Mouse (Mus musculus) frontal cortex, postnatal 25 days (tissue): Measurements from ENCODE around the gene Supt6.
"Not testable (repeated sequence)": the region's sequence is repeated elsewhere in the genome, so short reads cannot be mapped to it uniquely, and the experiment has no call there.

ENCODE experiments used
- DNase-seq, 2 experiments: peaks; one replicate each; pipeline ENCODE4 v3.0.0; 2022; ENCODE audit warnings: low spot score in 2 of 2

Gene Supt6

DNA sequence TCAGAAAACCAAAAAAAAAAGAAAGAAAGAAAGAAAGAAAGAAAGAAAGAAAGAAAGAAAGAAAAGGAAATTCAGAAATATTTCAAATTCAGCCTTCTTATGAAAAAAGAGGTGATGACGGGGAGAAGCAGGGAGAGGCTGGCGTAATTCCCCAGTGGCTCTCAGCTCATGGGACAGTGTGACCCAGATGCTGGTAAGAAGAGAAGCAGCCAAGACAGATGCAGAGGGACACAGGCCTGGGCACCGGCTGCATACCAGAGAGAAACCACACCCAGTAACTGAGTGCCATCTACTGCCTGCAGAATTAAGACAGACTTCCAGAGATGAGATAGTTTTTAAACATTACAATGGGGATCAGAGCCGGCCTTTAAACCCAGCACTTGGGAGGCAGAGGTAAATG is 22.2 kb downstream of the Supt6 start:
- no peak for DNase-seq

GRCm38 (mm10) chr11:78215709-78216317 is 30.0 kb downstream of the Supt6 start:
- DNase-seq = no peak

DNA sequence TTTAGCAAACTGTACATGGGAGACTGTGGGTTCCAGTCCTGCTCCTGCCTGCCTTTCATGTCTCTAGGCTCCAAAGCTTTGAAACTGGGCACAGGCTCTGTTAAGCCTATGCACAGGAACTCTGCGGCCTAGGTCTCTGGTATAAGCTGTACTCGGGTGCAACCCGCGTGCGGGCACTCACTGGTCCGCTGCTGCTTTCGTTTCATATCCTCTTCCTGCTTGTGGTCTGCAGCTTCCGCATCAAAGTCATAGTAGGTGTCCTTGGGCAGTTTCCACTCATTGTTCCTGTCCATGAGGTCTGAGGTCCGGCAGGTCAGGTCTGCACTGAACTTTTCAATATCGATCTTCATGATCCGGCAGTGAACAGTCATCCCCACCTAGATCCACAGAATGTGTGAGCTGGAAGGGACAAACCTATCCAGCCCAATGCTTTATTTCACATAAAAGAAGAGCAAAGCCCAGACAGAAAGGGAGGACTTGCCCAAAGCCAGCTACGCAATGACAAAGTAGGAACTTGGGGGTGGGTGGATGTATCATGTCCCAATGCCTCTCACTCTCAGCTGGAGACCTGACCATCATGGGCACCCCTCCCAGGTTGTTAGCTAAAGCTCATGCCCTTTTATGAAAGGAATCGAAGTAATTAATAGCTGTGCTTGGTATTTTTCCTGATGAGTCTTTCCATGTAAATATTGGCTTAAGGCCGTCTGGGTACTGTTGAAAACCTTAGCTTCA is 32.5 kb downstream of the Supt6 start:
- DNase-seq = no peak

GRCm38 (mm10) chr11:78211513-78211912 is 34.3 kb downstream of the Supt6 start:
- no peak for DNase-seq

- DNase-seq = no peak
Measured at GRCm38 (mm10) chr11:78210615-78211014, 35.2 kb downstream of the Supt6 start.

DNA sequence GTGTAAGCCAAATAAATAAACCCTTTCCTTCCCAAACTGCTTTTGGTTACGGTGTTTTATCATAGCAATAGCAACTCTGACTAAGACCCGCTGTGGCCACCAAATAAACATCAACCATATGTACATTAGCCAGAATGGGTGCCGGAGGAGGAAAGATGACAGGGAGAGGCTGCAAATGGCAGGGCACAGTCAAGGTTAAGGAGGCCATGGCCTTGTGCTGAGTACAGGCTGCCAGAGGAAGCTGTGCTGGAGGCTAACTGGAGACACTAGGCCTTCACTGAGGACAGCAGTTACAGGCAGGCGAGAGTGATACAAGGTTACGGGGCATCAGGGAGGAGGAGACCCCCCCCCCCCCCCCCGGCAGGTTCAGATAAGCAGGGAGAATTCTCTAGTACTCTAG is 35.9 kb downstream of the Supt6 start:
- DNase-seq = no peak

DNA sequence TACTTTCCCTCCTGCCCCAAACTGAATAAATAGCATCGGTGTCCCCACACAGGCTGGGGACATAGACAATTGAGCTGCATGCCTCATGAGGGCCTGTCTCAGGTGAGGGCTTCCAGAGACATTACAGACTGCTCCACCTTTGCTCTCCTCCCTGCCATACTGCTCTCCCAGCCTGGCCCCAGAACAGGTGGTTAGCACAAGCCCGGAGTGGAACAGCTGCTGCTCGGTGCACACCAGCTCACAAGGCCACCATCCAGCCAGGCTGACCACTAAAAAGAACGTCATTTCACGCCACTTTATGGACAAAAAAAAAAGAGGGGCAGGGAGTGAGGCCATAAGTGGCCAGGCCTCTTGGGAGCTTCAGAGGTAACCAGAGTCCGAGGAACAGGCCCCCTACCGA is 38.6 kb downstream of the Supt6 start:
- DNase-seq = no peak

- DNase-seq = no peak
Measured at GRCm38 (mm10) chr11:78205361-78206206, 40.2 kb downstream of the Supt6 start.

GRCm38 (mm10) chr11:78204287-78204686 is 41.5 kb downstream of the Supt6 start:
- DNase-seq = no peak

DNA sequence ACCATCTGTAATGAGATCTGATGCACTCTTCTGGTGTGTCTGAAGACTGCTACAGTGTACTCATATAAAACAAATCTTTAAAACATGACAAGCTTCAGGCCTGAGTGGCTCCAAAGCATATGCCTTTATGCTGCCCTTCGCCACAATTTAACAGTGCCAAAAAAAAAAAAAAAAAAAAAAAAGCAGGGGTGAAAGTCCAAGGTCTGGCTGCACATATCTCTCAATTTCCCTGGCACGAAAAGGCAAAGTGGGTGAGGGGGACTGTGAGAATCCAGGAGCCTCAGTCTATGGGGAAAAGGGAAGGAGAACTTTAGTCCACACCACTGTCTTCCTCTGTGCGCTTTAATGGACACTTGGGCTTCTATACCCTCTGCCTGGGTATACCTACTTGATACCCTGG is 43.4 kb downstream of the Supt6 start:
- DNase-seq = no peak

- no peak for DNase-seq
Measured at GRCm38 (mm10) chr11:78195101-78195863, 50.5 kb downstream of the Supt6 start.

DNA sequence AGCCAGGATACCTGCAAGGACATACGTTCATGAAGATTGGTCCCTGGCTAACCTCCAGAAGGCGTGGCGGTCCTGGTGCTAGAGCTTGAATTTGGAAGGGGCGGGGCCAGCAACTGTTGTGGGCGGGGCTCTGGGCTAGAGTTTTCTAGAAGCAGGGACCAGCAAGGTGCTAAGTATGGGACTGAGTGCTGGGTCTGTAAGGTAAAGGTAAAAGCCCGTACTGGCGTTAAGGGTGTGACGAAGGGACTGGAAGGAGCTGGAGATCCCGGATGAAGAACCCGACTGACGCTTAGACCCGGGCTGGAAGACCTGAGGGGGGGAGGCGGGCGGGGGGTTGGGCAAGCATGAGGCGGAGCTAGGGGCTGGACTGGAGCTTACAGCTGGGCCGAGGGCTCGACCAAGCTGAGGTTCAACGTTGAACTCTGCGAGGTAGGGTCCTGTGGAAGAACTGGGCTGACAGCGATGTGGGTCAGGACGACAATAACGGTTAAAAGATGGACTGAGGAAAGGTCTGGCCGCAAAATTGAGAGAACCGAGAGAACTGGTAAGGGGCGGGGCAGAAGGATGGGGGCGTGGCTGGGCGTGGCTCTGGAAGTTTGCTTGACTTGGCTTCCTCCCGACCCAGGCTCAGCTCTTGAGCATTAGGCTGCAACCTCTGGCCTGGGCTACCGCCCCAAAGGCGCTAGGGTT is 51.2 kb downstream of the Supt6 start:
- no peak for DNase-seq

GRCm38 (mm10) chr11:78193113-78193512 is 52.7 kb downstream of the Supt6 start, which contains the start of gene Proca1:
Proca1 (plus strand) TSS chr11:78193392.
- DNase-seq = no peak

DNA sequence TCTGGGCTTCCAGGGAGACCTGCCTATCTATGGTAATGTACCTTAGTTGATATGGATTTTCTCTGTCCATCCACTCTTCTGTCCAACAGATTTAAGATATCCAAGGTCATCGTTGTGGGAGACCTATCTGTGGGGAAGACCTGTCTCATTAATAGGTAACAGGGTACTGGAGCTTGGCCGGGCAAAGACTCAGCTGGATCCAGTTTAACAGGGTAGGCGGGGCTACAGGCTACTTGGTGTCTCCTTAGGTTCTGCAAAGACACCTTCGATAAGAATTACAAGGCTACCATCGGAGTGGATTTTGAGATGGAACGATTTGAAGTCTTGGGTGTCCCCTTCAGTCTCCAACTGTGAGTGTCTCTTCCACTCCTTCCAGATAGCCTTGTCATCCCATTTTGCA is 55.7 kb downstream of the Supt6 start:
- no peak for DNase-seq

DNA sequence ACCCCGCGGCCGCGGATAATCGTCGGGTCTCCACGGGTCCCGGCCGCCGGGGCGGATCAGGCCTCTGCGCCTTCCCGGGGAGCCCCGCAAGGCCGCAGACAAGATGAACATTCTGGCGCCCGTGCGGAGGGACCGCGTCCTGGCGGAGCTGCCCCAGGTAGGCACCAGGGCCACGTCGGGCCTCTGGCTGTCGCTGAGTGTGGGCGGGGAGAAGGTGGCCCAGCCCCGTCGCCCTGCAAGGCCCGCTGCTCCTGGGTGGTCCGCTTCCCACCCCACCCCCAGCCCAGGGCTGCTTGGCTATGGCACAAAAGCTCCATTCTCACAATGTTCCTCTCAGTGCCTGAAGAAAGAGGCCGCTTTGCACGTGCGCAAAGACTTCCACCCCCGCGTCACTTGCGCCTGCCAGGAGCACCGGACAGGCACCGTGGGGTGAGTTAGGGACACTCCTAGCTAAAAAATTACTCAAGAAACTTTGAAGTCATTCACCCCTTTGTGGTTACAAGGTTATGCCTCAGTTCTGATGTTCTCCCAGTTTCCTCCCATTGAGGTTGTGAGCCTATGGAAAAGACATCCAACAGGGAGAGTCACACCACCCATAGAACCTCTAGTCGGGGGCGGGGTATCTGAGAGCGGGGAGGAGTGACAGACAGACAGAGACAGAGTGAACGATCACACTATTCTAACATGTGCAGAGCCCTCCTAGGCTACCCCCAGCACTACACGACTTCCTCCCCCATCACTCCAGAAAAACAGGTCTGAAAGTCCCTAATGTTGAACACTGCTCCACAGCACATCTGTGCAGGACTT is 56.4 kb downstream of the Supt6 start:
- peak; percentile 54 to 60 for DNase-seq

DNA sequence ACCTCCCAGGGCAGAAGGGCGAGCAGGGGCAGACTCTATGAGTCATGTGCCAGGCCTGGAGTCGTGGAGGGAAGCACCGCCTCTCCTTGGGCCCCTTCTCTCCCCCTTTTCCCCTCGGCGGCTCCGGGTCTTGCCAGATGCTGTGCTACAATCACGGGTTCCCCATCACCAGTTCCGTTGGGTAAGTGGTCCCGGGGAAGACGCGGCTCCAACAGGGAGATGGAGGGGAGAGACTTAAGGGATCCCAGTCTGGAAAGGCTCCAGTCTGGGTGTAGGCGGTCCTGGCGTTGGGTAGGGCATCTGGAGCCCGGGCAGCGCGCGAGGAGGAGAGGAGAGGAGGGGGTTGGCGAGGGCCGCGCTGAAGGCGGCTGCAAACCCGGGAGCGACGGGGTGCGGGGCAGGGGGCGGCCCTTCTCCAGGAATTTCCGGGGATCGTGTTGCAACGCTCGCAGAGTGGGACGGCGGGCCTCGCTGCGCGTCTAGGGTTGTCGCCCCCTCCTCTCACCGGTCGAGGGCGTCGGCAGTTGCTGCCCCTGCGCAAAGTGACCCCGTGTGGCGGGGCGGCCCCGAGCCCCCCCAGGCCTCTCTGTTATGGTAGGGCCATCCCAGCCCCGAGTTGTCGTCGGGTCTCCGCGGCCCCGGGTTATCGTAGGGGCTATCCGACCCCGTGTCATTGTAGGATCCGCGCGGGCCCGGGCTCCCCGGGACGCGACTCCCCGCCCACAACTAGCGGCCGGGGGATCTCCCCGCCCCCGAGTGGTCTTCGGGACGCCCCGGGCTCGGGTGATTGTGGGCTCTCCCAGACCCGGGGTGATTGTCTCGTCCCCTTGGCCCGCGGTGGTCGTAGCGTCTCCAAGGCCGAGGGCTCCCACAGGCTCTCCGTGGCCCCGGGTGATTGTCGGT is 57.2 kb downstream of the Supt6 start, which contains the start of gene Rab34:
TSS of gene Rab34 (plus strand) at position 100 of the 903 bp plus-strand sequence.
- DNase-seq = peak; percentile 34 to 44

DNA sequence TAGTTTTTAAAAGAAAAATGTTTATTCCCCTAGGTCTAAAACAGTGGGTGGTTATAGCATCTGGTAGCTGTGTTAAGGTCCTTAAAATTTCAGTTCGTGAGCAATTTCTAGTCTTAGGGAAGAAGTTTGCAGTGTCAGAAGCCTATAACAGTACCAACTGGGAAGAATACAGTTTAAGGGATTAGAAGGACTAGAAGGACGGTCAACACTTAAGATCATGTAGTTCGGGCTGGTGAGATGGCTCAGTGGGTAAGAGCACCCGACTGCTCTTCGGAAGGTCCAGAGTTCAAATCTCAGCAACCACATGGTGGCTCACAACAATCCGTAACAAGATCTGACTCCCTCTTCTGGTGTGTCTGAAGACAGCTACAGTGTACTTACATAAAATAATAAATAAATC is 61.1 kb downstream of the Supt6 start:
- DNase-seq = not testable (repeated sequence)

DNA sequence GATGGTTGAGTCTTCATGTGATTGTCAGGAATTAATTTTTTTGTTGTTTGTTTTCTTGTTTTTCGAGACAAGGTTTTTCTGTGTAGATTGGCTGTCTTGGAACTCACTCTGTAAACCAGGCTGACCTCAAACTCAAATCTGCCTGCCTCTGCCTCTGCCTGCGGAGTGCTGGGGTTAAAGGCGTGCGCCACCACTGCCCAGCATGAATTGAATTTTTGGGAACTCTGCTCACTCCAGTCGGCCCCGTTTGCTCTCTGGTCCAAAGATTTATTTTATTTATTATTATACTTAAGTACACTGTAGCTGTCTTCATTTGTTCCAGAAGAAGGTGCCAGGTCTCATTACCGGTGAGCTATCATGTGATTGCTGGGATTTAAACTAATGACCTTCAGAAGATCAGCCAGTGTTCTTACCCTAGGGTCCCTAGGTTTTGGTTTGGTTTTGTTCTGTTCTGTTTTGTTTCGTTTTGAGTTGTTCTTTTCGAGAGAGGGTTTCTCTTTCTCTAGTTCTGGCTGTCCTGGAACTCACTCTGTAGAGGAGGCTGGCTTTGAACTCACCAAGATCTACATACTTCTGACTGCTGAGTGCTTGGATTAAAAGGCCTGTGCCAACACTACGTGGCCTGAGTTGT is 61.8 kb downstream of the Supt6 start:
- no peak for DNase-seq
